Mouse (Mus musculus): ENCODE results near the gene Esrrg.

Esrrg gene

GRCm38 (mm10) chr1:188156520-188156919 is 547.9 kb downstream of the Esrrg start:
- H3K27me3 ChIP-seq (ENCODE audit: control insufficient read depth, insufficient read depth, low read length, poor library complexity, severe bottlenecking) = no peaks in the 10 kb centered on the region
- no peaks in the 10 kb centered on the region for H3K36me3 ChIP-seq (ENCODE audit: control insufficient read depth, insufficient read depth, low read length, poor library complexity, severe bottlenecking)
- DNase-seq (ENCODE audit: low read depth, low spot score) = no peak

DNA sequence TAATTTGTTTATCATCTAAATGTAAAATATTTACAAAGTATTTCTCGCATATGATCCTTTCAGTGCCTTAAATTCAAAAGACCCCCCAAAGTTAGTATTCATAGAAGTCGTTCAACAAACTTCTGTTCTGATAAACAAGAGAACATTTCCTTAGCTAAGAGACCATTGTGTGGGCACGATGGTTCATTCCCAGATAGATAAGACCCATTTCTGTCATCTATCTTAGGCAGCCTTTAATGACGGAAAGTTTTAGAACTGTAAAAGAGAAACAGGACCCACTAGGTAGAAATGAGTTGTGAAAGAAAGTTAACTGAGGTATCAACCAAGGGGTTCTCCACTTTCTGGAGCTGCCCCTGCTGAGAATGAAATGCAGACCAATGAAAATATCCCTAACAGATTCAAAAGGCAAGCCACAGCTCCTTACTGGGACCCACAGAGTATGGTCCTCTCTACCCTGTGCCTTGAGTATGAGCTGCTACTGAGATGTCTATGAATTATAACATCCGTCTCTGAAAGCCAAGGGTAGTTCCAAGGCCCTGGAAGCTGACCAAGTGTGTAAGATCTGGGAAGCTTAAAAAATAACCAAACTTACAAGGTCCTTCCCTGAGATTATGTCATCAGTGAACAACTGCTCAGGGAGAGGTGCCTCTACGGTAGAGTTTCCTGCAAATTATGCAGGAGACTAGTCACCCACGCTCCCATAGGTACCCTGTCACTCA is 548.8 kb downstream of the Esrrg start:
- DNase-seq (ENCODE audit: low read depth, low spot score) = no peak
- Histone ChIP-seq H3K36me3 (ENCODE audit: control insufficient read depth, insufficient read depth, low read length, poor library complexity, severe bottlenecking) (no peaks in the 10 kb centered on the region), H3K27me3 (ENCODE audit: control insufficient read depth, insufficient read depth, low read length, poor library complexity, severe bottlenecking) (no peaks in the 10 kb centered on the region)

- DNase-seq (ENCODE audit: low read depth, low spot score) = no peak
- Histone ChIP-seq H3K27me3 (ENCODE audit: control insufficient read depth, insufficient read depth, low read length, poor library complexity, severe bottlenecking) (no peaks in the 10 kb centered on the region), H3K36me3 (ENCODE audit: control insufficient read depth, insufficient read depth, low read length, poor library complexity, severe bottlenecking) (no peaks in the 10 kb centered on the region)
These were observed 550.1 kb downstream of the Esrrg start for GRCm38 (mm10) chr1:188158675-188159074.

DNA sequence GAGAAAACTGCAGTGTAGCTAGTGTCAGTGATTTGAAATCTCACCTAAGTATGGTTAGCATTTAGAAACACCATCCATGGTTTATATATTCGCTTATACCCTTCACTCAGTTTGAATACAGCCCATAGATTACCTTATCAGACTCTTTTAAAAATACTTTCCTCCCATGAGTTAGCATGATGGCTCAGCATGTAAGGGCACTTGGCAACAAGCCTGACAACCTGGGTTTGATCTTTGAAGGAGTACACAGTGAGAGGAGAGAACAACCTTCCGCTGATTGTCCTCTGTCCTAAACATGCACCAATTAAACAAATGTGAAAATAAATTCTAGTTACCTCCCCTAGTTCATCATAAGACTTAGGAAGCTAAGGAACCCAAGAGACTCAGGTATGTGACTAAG is 550.5 kb downstream of the Esrrg start:
- Histone ChIP-seq H3K36me3 (ENCODE audit: control insufficient read depth, insufficient read depth, low read length, poor library complexity, severe bottlenecking) (no peaks in the 10 kb centered on the region), H3K27me3 (ENCODE audit: control insufficient read depth, insufficient read depth, low read length, poor library complexity, severe bottlenecking) (no peaks in the 10 kb centered on the region)
- no peak for DNase-seq (ENCODE audit: low read depth, low spot score)

- H3K36me3 ChIP-seq (ENCODE audit: control insufficient read depth, insufficient read depth, low read length, poor library complexity, severe bottlenecking) = no peaks in the 10 kb centered on the region
- no peak for DNase-seq (ENCODE audit: low read depth, low spot score)
- no peaks in the 10 kb centered on the region for H3K27me3 ChIP-seq (ENCODE audit: control insufficient read depth, insufficient read depth, low read length, poor library complexity, severe bottlenecking)
These were observed 554.5 kb downstream of the Esrrg start for GRCm38 (mm10) chr1:188163058-188163457.

- Histone ChIP-seq H3K36me3 (ENCODE audit: control insufficient read depth, insufficient read depth, low read length, poor library complexity, severe bottlenecking) (no peaks in the 10 kb centered on the region), H3K27me3 (ENCODE audit: control insufficient read depth, insufficient read depth, low read length, poor library complexity, severe bottlenecking) (no peaks in the 10 kb centered on the region)
- no peak for DNase-seq (ENCODE audit: low read depth, low spot score)
These were observed 555.7 kb downstream of the Esrrg start for GRCm38 (mm10) chr1:188164251-188164650.

- H3K36me3 ChIP-seq (ENCODE audit: control insufficient read depth, insufficient read depth, low read length, poor library complexity, severe bottlenecking) = no peaks in the 10 kb centered on the region
- no peak for DNase-seq (ENCODE audit: low read depth, low spot score)
These were observed 565.3 kb downstream of the Esrrg start for GRCm38 (mm10) chr1:188173859-188174258.

DNA sequence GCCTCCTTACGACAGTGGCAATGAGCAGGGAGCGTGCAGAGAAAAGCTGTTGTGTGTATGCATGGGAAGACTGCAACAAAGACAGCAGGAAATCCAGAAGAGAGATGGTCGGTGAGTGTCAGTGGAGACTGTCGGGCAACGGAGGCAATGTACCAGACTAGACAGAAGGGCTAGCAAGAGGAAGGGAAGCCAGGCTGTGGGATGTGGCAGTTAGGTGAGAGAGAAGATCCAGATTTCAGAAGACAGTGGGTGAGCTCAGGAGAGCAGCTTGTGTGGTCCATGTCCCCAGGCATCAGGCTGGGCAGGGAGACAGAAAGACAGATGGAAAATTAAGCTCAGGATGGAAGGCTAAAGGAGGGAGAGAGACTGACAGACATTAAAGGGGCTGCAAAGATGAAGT is 574.4 kb downstream of the Esrrg start:
- H3K27me3 ChIP-seq (ENCODE audit: control insufficient read depth, insufficient read depth, low read length, poor library complexity, severe bottlenecking) = no peaks in the 10 kb centered on the region
- no peak for DNase-seq (ENCODE audit: low read depth, low spot score)
- no peaks in the 10 kb centered on the region for H3K36me3 ChIP-seq (ENCODE audit: control insufficient read depth, insufficient read depth, low read length, poor library complexity, severe bottlenecking)

More at GRCm38 (mm10) chr1:188173859-188174258, 565.3 kb downstream of the Esrrg start:
- no peaks in the 10 kb centered on the region for H3K27me3 ChIP-seq (ENCODE audit: control insufficient read depth, insufficient read depth, low read length, poor library complexity, severe bottlenecking)

- no peaks in the 10 kb centered on the region for H3K27me3 ChIP-seq (ENCODE audit: control insufficient read depth, insufficient read depth, low read length, poor library complexity, severe bottlenecking)
- no peak for DNase-seq (ENCODE audit: low read depth, low spot score)
- no peaks in the 10 kb centered on the region for H3K36me3 ChIP-seq (ENCODE audit: control insufficient read depth, insufficient read depth, low read length, poor library complexity, severe bottlenecking)
These were observed 578.0 kb downstream of the Esrrg start for GRCm38 (mm10) chr1:188186440-188187117.

DNA sequence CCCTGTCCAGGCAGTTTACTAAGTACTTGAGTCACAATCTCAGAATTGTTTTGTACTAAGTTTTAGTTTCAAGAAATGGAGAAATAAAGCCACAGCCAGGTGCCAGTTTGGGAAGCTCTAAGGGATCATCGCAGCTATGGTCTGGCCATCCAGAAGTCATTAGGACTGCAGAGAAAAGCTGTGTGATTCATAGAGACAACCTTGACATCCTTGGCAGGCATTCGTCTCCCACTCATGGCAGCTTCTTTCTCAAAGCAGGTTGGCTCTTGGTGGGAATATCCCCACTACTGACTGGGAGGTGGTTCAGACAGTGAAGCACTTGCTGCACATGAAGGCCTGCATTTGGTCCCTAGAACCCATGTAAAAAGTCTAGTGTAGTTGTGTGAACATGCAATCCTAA is 584.4 kb downstream of the Esrrg start:
- DNase-seq (ENCODE audit: low read depth, low spot score) = no peak
- H3K36me3 ChIP-seq (ENCODE audit: control insufficient read depth, insufficient read depth, low read length, poor library complexity, severe bottlenecking) = no peaks in the 10 kb centered on the region
- H3K27me3 ChIP-seq (ENCODE audit: control insufficient read depth, insufficient read depth, low read length, poor library complexity, severe bottlenecking) = no peaks in the 10 kb centered on the region

GRCm38 (mm10) chr1:188207421-188207820 is 598.8 kb downstream of the Esrrg start:
- Histone ChIP-seq H3K36me3 (ENCODE audit: control insufficient read depth, insufficient read depth, low read length, poor library complexity, severe bottlenecking) (no peaks in the 10 kb centered on the region), H3K27me3 (ENCODE audit: control insufficient read depth, insufficient read depth, low read length, poor library complexity, severe bottlenecking) (no peaks in the 10 kb centered on the region)
- no peak for DNase-seq (ENCODE audit: low read depth, low spot score)

DNA sequence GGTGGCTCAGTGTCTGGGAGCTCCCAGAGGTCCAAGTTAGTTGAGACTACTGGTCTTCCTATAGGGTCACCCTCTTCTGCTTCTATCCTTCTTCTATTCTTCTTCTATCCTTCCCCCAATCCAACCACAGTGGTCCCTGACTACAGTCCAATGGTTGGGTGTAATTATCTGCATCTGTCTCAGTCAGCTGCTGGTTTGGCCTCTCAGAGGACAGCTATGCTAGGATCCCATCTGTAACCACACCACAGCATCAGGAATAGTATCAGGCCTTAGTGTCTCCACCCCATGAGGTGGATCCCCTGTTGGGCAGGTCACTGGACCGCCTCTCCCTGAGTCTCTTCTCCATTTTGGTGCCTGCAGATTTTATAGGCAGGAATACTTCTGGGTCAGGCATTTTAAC is 600.4 kb downstream of the Esrrg start:
- no peak for DNase-seq (ENCODE audit: low read depth, low spot score)
- Histone ChIP-seq H3K36me3 (ENCODE audit: control insufficient read depth, insufficient read depth, low read length, poor library complexity, severe bottlenecking) (no peaks in the 10 kb centered on the region), H3K27me3 (ENCODE audit: control insufficient read depth, insufficient read depth, low read length, poor library complexity, severe bottlenecking) (no peaks in the 10 kb centered on the region)

GRCm38 (mm10) chr1:188214885-188215611 is 606.5 kb downstream of the Esrrg start:
- Histone ChIP-seq H3K27me3 (ENCODE audit: control insufficient read depth, insufficient read depth, low read length, poor library complexity, severe bottlenecking) (no peaks in the 10 kb centered on the region), H3K36me3 (ENCODE audit: control insufficient read depth, insufficient read depth, low read length, poor library complexity, severe bottlenecking) (no peaks in the 10 kb centered on the region)
- DNase-seq (ENCODE audit: low read depth, low spot score) = no peak

GRCm38 (mm10) chr1:188221226-188221792 is 612.7 kb downstream of the Esrrg start:
- no peak for DNase-seq (ENCODE audit: low read depth, low spot score)
- H3K27me3 ChIP-seq (ENCODE audit: control insufficient read depth, insufficient read depth, low read length, poor library complexity, severe bottlenecking) = no peaks in the 10 kb centered on the region
- no peaks in the 10 kb centered on the region for H3K36me3 ChIP-seq (ENCODE audit: control insufficient read depth, insufficient read depth, low read length, poor library complexity, severe bottlenecking)
